Mouse (Mus musculus) cerebellum, postnatal 25 days (tissue): ENCODE data around the gene Casp2.

Experiments
- DNase-seq, 2 experiments: peaks; one replicate each; pipeline ENCODE4 v3.0.0; 2021; ENCODE audit warnings: mixed read lengths in 2 of 2

Gene Casp2

GRCm38 (mm10) chr6:42282865-42283528 is 18.2 kb downstream of the Casp2 start:
- no peak for DNase-seq

GRCm38 (mm10) chr6:42286448-42286847 is 21.7 kb downstream of the Casp2 start, which contains the start of gene Clcn1:
Gene Clcn1, plus strand, starts transcription at chr6:42286685.
- DNase-seq: no peak

- DNase-seq: no peak
Measured at GRCm38 (mm10) chr6:42287562-42287961, 22.8 kb downstream of the Casp2 start.

- DNase-seq: no peak
Measured at GRCm38 (mm10) chr6:42293327-42293726, 28.5 kb downstream of the Casp2 start.

GRCm38 (mm10) chr6:42295549-42296094 is 30.8 kb downstream of the Casp2 start:
- no peak for DNase-seq

- DNase-seq: no peak
Measured at GRCm38 (mm10) chr6:42299362-42299761, 34.6 kb downstream of the Casp2 start.

GRCm38 (mm10) chr6:42309816-42310378 is 45.1 kb downstream of the Casp2 start:
- DNase-seq: peak; percentile 55 to 73

- DNase-seq: no peak
Measured at GRCm38 (mm10) chr6:42310427-42311053, 45.8 kb downstream of the Casp2 start.

- DNase-seq: peak in 1 of 2 experiments; percentile 47
Measured at GRCm38 (mm10) chr6:42318293-42318692, 53.5 kb downstream of the Casp2 start.

GRCm38 (mm10) chr6:42323371-42324066 is 58.7 kb downstream of the Casp2 start:
- DNase-seq: peak in 1 of 2 experiments; percentile 57

- DNase-seq: peak in 1 of 2 experiments; percentile 76
Measured at GRCm38 (mm10) chr6:42324067-42324481, 59.3 kb downstream of the Casp2 start.

GRCm38 (mm10) chr6:42324482-42325267 is 59.9 kb downstream of the Casp2 start, which contains the start of gene Fam131b:
Gene Fam131b, minus strand, starts transcription at chr6:42324643.
- DNase-seq: peak; percentile 89 to 95

- DNase-seq: peak; percentile 89 to 91
Measured at GRCm38 (mm10) chr6:42325268-42325609, 60.5 kb downstream of the Casp2 start.

GRCm38 (mm10) chr6:42326509-42326908 is 61.7 kb downstream of the Casp2 start:
- DNase-seq: no peak

- DNase-seq: no peak
Measured at GRCm38 (mm10) chr6:42328757-42329156, 64.0 kb downstream of the Casp2 start.

- DNase-seq: peak; percentile 68 to 69
Measured at GRCm38 (mm10) chr6:42330216-42330615, 65.4 kb downstream of the Casp2 start.

GRCm38 (mm10) chr6:42330946-42331345 is 66.2 kb downstream of the Casp2 start:
- no peak for DNase-seq
